Mouse (Mus musculus) layer of hippocampus, adult 8-10 months (tissue): ENCODE measurements around the gene Cfap299. TPM values are rescaled to one million over a fixed set of nuclear protein-coding genes. Genes with fewer than 3 reads are reported as not detected.
"Not testable (repeated sequence)": the region's sequence is repeated elsewhere in the genome, so short reads cannot be mapped to it uniquely, and the experiment has no call there.

Source experiments
- DNase-seq, 2 experiments: peaks; one replicate each; pipeline ENCODE4 v3.0.0; 2022; ENCODE audit warnings: low spot score in 2 of 2
- total RNA-seq, 4 experiments: library from RNA; stranded (reverse); gene quantifications; 2 replicates each; pipeline ENCODE4 v1.2.4; 2022

Cfap299 gene
- total RNA-seq, 4 experiments from 2014 or later: 0.41 to 1.2 (median 1.1) TPM; not detected in 1

DNA sequence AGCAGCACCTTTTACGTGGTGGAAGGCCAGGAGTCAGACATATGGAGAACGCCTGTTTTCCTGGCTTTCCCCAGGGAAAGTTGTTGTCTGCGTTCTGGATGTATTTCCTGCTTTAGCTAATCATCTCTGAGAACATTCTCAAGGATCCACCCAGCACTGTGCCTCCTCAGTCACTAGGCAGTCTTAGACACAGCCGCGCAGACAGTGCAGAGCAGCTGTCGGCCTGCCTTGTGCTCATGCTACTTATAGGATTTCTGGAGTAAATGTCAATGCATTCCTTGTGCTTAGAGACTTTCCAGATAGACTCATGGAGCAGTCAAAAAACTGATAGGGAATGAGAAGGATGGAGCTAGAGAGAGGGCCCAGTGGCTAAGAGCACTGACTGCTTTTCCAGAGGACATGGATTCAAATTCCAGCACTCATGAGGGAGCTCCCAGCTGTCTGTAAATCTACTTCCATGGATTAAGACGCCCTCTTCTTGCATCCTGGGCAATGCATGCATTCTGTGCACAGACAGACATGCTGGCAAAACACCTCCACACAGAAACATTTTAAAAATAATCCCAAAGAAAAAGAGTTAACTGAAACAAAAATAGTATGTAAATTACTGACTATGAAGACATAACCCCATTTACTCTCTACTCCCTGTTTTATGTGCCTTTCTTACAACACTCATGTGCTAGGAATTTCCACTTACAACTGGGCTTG is 193.3 kb downstream of the Cfap299 start:
- DNase-seq: no peak

DNA sequence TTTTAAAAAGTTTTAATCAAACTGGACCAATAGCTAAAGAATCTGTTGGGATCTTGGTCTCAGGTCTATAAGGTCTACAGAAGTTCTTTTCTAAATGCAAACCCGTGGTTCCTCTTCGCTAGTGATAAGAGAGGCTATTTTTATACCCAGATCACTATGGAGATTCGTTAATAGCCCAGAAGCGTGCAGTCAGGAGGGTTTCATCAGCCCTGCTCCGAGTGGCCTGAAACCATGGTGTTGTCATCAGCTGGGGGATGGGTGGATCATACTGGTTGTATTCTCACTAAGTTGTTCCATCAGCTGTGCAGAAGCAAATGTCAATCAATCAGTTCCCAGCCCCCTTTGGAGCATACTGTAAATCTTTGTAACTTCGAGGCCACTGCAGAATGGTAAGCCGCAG is 193.9 kb downstream of the Cfap299 start:
- no peak for DNase-seq

GRCm38 (mm10) chr5:98523783-98524182 is 194.7 kb downstream of the Cfap299 start:
- no peak for DNase-seq

GRCm38 (mm10) chr5:98541333-98541732 is 212.2 kb downstream of the Cfap299 start:
- no peak for DNase-seq

GRCm38 (mm10) chr5:98550285-98550684 is 221.2 kb downstream of the Cfap299 start:
- no peak for DNase-seq

DNA sequence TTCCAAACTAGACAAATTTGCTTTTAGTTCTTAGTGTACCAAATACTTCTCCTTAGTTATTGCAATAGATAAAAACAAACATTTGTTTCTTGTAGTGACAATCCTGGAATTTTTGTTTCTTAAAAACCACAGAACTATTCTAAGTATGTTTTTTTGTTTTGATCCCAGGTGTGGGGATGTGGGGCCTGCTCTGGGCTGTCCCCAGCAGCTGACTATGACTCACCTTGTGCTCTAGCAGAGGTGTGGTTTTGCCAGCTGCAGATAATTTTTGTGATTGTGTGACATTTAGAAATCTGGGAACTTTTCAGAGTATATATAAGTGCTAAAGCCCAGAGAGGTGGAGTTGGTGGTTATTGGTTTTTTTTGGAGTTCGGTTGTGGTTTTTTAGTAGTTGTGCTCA is 221.8 kb downstream of the Cfap299 start:
- no peak for DNase-seq

GRCm38 (mm10) chr5:98552395-98552794 is 223.3 kb downstream of the Cfap299 start, which contains the start of gene Gm11111:
Gene Gm11111 (plus strand): TSS chr5:98552695.
- no peak for DNase-seq

GRCm38 (mm10) chr5:98552811-98553601 is 223.9 kb downstream of the Cfap299 start:
- DNase-seq: no peak

DNA sequence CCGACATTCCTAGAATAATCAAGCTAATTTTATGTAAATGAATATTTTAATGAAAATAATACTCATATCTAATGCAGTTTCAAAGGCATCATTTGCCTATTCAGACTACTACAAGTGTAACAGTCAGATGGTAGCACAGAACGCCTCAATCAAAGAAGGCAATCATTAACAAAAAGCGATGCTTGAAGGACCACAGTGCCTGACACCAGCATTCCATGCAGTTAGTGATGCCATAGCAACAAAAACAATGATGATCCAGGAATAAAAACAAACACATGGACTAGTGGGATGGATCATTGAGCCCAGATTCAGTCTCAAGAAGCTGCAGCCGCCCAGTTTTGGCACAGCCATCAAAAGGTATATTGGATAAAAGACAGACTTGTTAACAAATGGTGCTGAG is 232.2 kb downstream of the Cfap299 start:
- no peak for DNase-seq

- no peak for DNase-seq
Observed at GRCm38 (mm10) chr5:98562806-98563205, 233.7 kb downstream of the Cfap299 start.

- no peak for DNase-seq
Observed at GRCm38 (mm10) chr5:98563801-98564200, 234.7 kb downstream of the Cfap299 start.

- no peak for DNase-seq
Observed at GRCm38 (mm10) chr5:98566461-98567193, 237.5 kb downstream of the Cfap299 start.

GRCm38 (mm10) chr5:98568481-98568880 is 239.4 kb downstream of the Cfap299 start:
- no peak for DNase-seq

DNA sequence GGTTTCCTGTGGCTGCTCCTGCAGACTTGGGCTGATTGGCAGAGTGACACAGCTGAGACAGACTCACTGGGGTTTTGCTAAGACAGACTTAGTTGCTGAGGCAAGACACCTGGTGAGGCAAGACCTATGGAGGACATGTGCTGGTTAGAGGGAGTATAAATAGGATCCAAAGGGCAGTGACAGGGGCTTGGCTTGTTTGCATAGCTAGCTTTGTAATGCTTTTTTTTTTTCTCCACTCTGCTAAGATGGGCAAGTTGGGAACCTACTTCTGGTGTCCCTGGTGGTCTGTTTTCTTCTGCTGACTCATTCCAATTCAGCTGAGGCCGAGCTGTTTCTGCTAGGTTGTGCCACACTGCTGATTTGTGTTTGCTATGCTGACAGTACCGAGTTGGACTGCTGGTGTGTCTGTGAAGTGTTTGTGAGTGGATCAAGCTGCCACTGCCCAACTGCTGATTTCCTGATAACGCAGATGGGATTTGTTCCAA is 240.0 kb downstream of the Cfap299 start:
- no peak for DNase-seq

GRCm38 (mm10) chr5:98572392-98572791 is 243.3 kb downstream of the Cfap299 start:
- DNase-seq: no peak

DNA sequence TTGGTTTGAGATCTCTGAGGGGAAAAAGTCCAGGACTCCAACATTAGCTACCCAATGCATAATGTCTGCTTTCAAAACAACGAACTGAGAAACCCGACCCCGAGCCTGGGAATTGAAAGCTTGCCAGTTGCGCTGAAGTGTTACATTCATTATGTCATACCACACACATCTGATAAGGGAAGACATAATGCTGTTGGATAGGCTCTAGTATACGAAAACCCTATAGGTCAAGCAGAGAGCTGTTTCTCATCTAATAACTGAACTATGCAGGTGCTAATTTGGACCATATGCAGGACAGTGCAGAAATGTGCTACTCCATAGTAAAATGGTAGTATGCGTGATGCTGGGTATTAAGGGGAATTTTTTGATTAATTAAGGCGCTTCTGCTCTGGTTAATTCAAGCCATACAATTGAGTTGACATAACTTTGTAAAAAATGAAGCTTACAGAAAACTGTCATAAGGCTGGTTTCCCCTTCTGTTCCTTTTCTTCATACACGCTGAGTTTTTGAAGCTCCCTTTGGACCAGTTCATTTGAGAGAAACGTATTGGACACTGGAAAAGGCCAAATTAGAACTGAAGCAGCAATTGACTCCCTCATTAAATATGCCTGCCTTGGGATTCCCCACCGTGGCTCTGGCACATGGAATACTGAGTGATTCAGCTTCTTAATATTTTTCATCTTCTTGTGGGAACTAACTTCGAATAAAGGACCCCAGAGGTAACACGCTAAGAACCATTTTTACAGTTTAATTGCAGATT is 245.8 kb downstream of the Cfap299 start:
- no peak for DNase-seq

DNA sequence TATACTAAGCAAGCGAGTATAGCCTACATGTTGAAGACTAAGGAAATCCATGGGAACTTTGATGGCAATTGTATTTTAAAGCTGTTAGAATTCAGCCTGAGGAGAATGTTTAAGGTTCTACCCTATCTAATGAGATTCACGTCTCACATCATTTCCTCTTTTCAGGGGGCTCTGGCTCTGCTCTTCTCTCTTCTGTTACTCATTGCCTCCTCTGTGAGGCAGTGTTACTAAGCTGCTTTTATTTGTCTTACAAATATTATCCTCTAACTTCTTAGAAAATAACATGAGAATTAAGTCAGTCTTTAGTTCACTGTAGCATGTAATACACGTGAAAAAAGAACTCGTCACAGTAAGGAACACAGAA is 246.3 kb downstream of the Cfap299 start:
- no peak for DNase-seq

GRCm38 (mm10) chr5:98576538-98576937 is 247.4 kb downstream of the Cfap299 start:
- DNase-seq: not testable (repeated sequence)

- no peak for DNase-seq
Observed at GRCm38 (mm10) chr5:98578398-98578797, 249.3 kb downstream of the Cfap299 start.

GRCm38 (mm10) chr5:98580811-98581210 is 251.7 kb downstream of the Cfap299 start:
- DNase-seq: no peak

GRCm38 (mm10) chr5:98582051-98582450 is 252.9 kb downstream of the Cfap299 start:
- DNase-seq: no peak
